Mouse (Mus musculus) cerebellum, adult 2 months (tissue): ENCODE measurements around the gene Lmod1. TPM values are rescaled to one million over a fixed set of nuclear protein-coding genes. Genes with fewer than 3 reads are reported as not detected.

ENCODE experiments used
- DNase-seq, 2 experiments: peaks; one replicate each; pipeline ENCODE4 v3.0.0; 2021
- H3K27ac ChIP-seq: fragments of 200-500 bp; 2 replicates; pipeline ENCODE4 v1.5.1; 2012; ENCODE audit warnings: low read length, control low read depth, inconsistent platforms; ENCODE audit not compliant: insufficient read depth
- H3K27me3 ChIP-seq: fragments of 200-500 bp; 2 replicates; pipeline ENCODE4 v1.6.1; 2012; ENCODE audit warnings: inconsistent platforms, mild to moderate bottlenecking, low read length, moderate library complexity; ENCODE audit not compliant: control insufficient read depth, insufficient read depth
- H3K4me1 ChIP-seq: fragments of 200-500 bp; 2 replicates; pipeline ENCODE4 v1.6.1; 2011; ENCODE audit warnings: low read length; ENCODE audit not compliant: control insufficient read depth, insufficient read depth
- H3K4me3 ChIP-seq: fragments of 200-500 bp; replicated peaks from 2 replicates; pipeline ENCODE3; 2011; ENCODE audit warnings: mild to moderate bottlenecking, low read depth, low read length, control low read depth; ENCODE audit not compliant: insufficient read depth
- CTCF ChIP-seq: fragments of 200-500 bp; IDR thresholded peaks from 2 replicates; pipeline ENCODE4 v1.5.1; 2011; ENCODE audit warnings: low read depth, mild to moderate bottlenecking, control low read depth, low read length, moderate library complexity, borderline replicate concordance; ENCODE audit not compliant: insufficient read depth
- POLR2A ChIP-seq: fragments of 200-500 bp; IDR thresholded peaks from 2 replicates; pipeline ENCODE4 v1.6.1; 2011; ENCODE audit warnings: low read length, control low read depth, borderline replicate concordance; ENCODE audit not compliant: insufficient read depth
- whole genome bisulfite sequencing: fragments of 180-500 bp; shearing (Covaris S2); methylation state at CpG from one replicate; pipeline ENCODE4 v1.1.7; 2018; 5-methylcytosine and 5-hydroxymethylcytosine counted together
- polyA plus RNA-seq: library from polyadenylated mRNA; depleted of rRNA; stranded (reverse); fragments of >200 nt; gene quantifications from 2 replicates; pipeline ENCODE4 v1.2.3, GENCODE M21; 2012; rRNA removed

Gene Lmod1
- 0.47 and 0.59 TPM in 2 replicates for polyA plus RNA-seq

- TF ChIP-seq CTCF, result no peak
- TF ChIP-seq POLR2A, result no peak
Measured at GRCm38 (mm10) chr1:135324571-135324970, at the start of gene Lmod1. Gene Lmod1, plus strand, starts transcription at chr1:135324807.

GRCm38 (mm10) chr1:135280646-135281045 is 44.0 kb upstream of the Lmod1 start:
- Histone ChIP-seq H3K27ac (no peak overlapping the region), H3K4me3 (no peak overlapping the region), H3K27me3 (no peaks in the 10 kb centered on the region), H3K4me1 (peaks cover 3% of the 10 kb centered on the region; the same call in 1 of the 2 replicates)
- DNase-seq, result peak; percentile 54 to 68
- 10% methylated on average over 9 of the region's 9 CpGs for WGBS
- TF ChIP-seq CTCF (no peak), POLR2A (no peak)

More at GRCm38 (mm10) chr1:135324571-135324970, at the start of gene Lmod1:
- no peak for DNase-seq
- 20% methylated on average over 8 of the region's 8 CpGs for WGBS
- no peaks in the 10 kb centered on the region for H3K27me3 ChIP-seq
- no peak within 1 kb of the TSS for H3K27ac ChIP-seq
- H3K4me1 ChIP-seq, result no peaks in the 10 kb centered on the region
- no peak within 1 kb of the TSS for H3K4me3 ChIP-seq

GRCm38 (mm10) chr1:135281841-135282240 is 42.8 kb upstream of the Lmod1 start:
- DNase-seq, result no peak
- Histone ChIP-seq H3K4me1 (peaks cover 3% of the 10 kb centered on the region; the same call in 1 of the 2 replicates), H3K4me3 (no peak overlapping the region), H3K27ac (no peak overlapping the region), H3K27me3 (no peaks in the 10 kb centered on the region)
- TF ChIP-seq POLR2A (no peak), CTCF (no peak)
- WGBS, result 96% methylated on average over 17 of the region's 17 CpGs

GRCm38 (mm10) chr1:135282536-135283286 is 41.9 kb upstream of the Lmod1 start:
- peak overlapping the region; percentile 98 for H3K4me3 ChIP-seq
- peak in 1 of 2 experiments; percentile 10 for DNase-seq
- H3K4me1 ChIP-seq, result peaks cover 3% of the 10 kb centered on the region; the same call in 1 of the 2 replicates
- TF ChIP-seq POLR2A (no peak), CTCF (no peak)
- H3K27me3 ChIP-seq, result no peaks in the 10 kb centered on the region
- peak overlapping the region; percentile 98; the same call in 1 of the 2 replicates for H3K27ac ChIP-seq
- WGBS, result 39% methylated on average over 13 of the region's 13 CpGs

- Histone ChIP-seq H3K4me1 (peaks cover 3% of the 10 kb centered on the region; the same call in 1 of the 2 replicates), H3K4me3 (peak overlapping the region; percentile 98), H3K27me3 (no peaks in the 10 kb centered on the region), H3K27ac (peak overlapping the region; percentile 98)
- WGBS, result under 1% methylated on average over 48 of the region's 48 CpGs
- no peak for TF ChIP-seq CTCF
- DNase-seq, result no peak
Measured at GRCm38 (mm10) chr1:135283287-135283825, 41.3 kb upstream of the Lmod1 start.

- peak; percentile 85 to 88 for DNase-seq
- Histone ChIP-seq H3K27me3 (no peaks in the 10 kb centered on the region), H3K4me1 (peaks cover 3% of the 10 kb centered on the region; the same call in 1 of the 2 replicates), H3K27ac (peak within 1 kb of the TSS; percentile 98), H3K4me3 (peak within 1 kb of the TSS; percentile 98)
- under 1% methylated on average over 39 of the region's 39 CpGs for WGBS
- TF ChIP-seq POLR2A (peak; percentile 64; the same call in 1 of the 2 replicates), CTCF (no peak)
Measured at GRCm38 (mm10) chr1:135283826-135284291, 40.7 kb upstream of the Lmod1 start, which contains the start of gene Rnpep. Gene Rnpep, minus strand, starts transcription at chr1:135284084.

GRCm38 (mm10) chr1:135286311-135286710 is 38.3 kb upstream of the Lmod1 start:
- Histone ChIP-seq H3K27me3 (no peaks in the 10 kb centered on the region), H3K27ac (no peak overlapping the region), H3K4me1 (peaks cover 3% of the 10 kb centered on the region; the same call in 1 of the 2 replicates), H3K4me3 (no peak overlapping the region)
- 90% methylated on average over 2 of the region's 2 CpGs for WGBS
- no peak for DNase-seq
- no peak for TF ChIP-seq POLR2A
- TF ChIP-seq CTCF, result no peak
